Mouse (Mus musculus) lung, adult 2 months (tissue): ENCODE measurements around the gene Acss2.

Source experiments
- CTCF ChIP-seq: fragments of 200-500 bp; IDR thresholded peaks from 2 replicates; pipeline ENCODE4 v1.5.1; 2011; ENCODE audit warnings: mild to moderate bottlenecking, low read length, control low read depth; ENCODE audit not compliant: insufficient read depth
- POLR2A ChIP-seq: fragments of 200-500 bp; IDR thresholded peaks from 2 replicates; pipeline ENCODE4 v1.6.1; 2011; ENCODE audit warnings: low read depth, mild to moderate bottlenecking, control low read depth, low read length, borderline replicate concordance; ENCODE audit errors: extremely low read depth

DNA sequence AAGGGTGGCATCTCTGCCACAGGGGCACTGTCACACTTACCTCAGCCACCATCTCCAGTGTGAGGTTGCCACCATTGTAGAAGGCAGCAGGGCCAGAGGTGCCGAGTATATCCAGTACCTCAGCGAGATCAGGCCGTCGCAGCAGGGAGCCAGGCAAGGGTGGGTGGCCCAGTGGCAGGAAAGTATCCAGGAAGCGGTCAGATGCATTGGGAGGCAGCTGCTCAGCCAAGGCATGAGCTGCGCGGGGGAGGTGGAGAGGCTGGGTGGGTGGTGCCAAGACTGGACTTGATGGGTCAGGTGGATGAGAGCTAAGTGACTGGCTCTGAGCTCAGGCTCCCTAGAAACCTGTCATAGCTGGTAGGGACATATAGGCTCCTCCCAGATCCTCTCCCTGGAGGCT, 15.2 kb upstream of the Acss2 start:
- no peak for TF ChIP-seq CTCF
- no peak for TF ChIP-seq POLR2A
